In the genomic region with DNA sequence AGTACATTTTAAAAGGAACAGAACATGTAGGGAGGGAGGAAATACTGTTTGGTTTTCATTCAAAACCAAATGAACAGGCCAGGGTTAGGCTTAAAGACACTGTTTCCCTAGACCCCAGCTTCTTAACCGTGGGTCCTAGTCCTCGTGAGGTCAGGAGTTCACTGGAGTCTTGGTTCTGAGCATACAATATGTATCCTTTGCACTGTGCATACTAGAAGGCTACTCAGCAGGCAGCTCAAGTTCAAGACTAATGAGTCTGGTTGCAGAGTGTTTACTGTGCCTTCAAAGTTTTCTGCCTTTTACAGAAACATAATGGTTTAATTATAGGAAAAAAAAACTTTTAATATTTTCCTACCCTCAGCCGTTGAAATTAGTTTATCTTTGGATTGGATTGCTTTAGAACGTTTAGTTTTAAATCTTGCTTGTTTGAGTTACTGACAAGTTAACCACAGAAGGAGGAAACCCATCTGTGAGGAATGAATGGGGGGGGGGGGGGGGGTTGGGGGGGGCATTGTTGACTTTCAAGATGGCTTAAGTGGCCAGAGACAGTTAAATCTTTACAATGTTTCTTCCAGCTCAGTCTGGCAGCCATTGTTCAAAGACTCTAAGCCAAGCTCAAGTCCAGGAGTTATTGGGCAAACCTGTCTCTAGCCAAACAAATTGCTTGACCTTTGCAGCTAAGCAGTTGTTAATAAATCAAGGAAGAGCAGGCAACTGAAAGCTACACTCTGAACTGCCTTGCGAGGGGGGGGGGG, we compare ENCODE assay signal across 13 mouse cellular contexts.
DNase-seq lines count a peak whose midpoint lies in the region; ATAC-seq and TF ChIP-seq lines count a peak whose summit lies in the region.
"Had no signal": no experiment of that assay in that cellular context is flagged by ENCODE, and none has a peak within 500 bp of the region (broad histone marks: within the 10 kb centered on the region; RNA-seq: fewer than 3 reads in every experiment).

No protein-coding gene starts in this region.

- peak; percentile 67 for DNase-seq in kidney, postnatal 0 days (ENCODE audit: low spot score)
- DNase-seq in kidney, postnatal 10 days, result no peak
- DNase-seq in adipocyte (ENCODE audit: low spot score), result peak; percentile 67
- DNase-seq in induced T-regulatory cell, adult 2 months (ENCODE audit: low read depth), result peak; percentile 50
- no peak for DNase-seq in heart, postnatal 36 days
- DNase-seq in heart, postnatal 4 days, result no peak
- DNase-seq: adrenal gland, postnatal 10 days; cerebellum, postnatal 25 days; heart, postnatal 14 days had no signal

- no peaks in the 10 kb centered on the region for H3K36me3 ChIP-seq in kidney, postnatal 0 days (ENCODE audit: insufficient read depth, low read length)
- no peaks in the 10 kb centered on the region for H3K36me3 ChIP-seq in neural tube, embryonic 12.5 days
- H3K36me3 ChIP-seq in forebrain, embryonic 16.5 days (ENCODE audit: control insufficient read depth, insufficient read depth), result no peaks in the 10 kb centered on the region

- intact Hi-C loops in heart, postnatal 36 days (cut with DNase I), result no loop called here

- ATAC-seq in kidney, postnatal 0 days (replicated peaks; ENCODE audit: low FRiP score, low read depth), result peak; percentile 83
- peak; percentile 48 for ATAC-seq in neural tube, embryonic 12.5 days (ENCODE audit: low FRiP score, low read depth)
- ATAC-seq in forebrain, embryonic 16.5 days, result no peak
- ATAC-seq: Patski had no signal

- no peaks in the 10 kb centered on the region for H3K4me1 ChIP-seq in kidney, postnatal 0 days (replicated peaks; ENCODE audit: insufficient read depth, low read length)
- no peaks in the 10 kb centered on the region for H3K4me1 ChIP-seq in neural tube, embryonic 12.5 days
- no peaks in the 10 kb centered on the region for H3K4me1 ChIP-seq in forebrain, embryonic 16.5 days (replicated peaks; ENCODE audit: control insufficient read depth, insufficient read depth, low read length)

- WGBS in kidney, postnatal 0 days, result 14% methylated on average over 5 of the region's 5 CpGs
- 50% methylated on average over 4 of the region's 5 CpGs for WGBS in neural tube, embryonic 12.5 days
- WGBS in forebrain, embryonic 16.5 days, result 73% methylated on average over 4 of the region's 5 CpGs

- H3K27ac ChIP-seq in kidney, postnatal 0 days, result no peak overlapping the region
- no peak overlapping the region for H3K27ac ChIP-seq in neural tube, embryonic 12.5 days
- no peak overlapping the region for H3K27ac ChIP-seq in forebrain, embryonic 16.5 days (ENCODE audit: low read length)
- H3K27ac ChIP-seq: macrophage had no signal

- no peaks in the 10 kb centered on the region for H3K27me3 ChIP-seq in kidney, postnatal 0 days (ENCODE audit: insufficient read depth, low read length)
- no peaks in the 10 kb centered on the region for H3K27me3 ChIP-seq in neural tube, embryonic 12.5 days (replicated peaks)
- H3K27me3 ChIP-seq in forebrain, embryonic 16.5 days (replicated peaks; ENCODE audit: control insufficient read depth, insufficient read depth, low read length), result no peaks in the 10 kb centered on the region
- H3K27me3 ChIP-seq: Patski had no signal

- TF ChIP-seq CTCF in kidney, postnatal 0 days (IDR thresholded peaks at IDR 0.05; ENCODE audit: low read depth), result no peak

- H3K9me3 ChIP-seq in kidney, postnatal 0 days (replicated peaks; ENCODE audit: low read length), result no peaks in the 10 kb centered on the region
- H3K9me3 ChIP-seq in neural tube, embryonic 12.5 days, result no peaks in the 10 kb centered on the region
- H3K9me3 ChIP-seq in forebrain, embryonic 16.5 days (ENCODE audit: control insufficient read depth, low read length), result no peaks in the 10 kb centered on the region

- H3K4me2 ChIP-seq in kidney, postnatal 0 days (ENCODE audit: low read length), result peak overlapping the region; percentile 43
- H3K4me2 ChIP-seq in neural tube, embryonic 12.5 days (replicated peaks), result no peak overlapping the region
- H3K4me2 ChIP-seq in forebrain, embryonic 16.5 days (ENCODE audit: low read length), result no peak overlapping the region

- H3K4me3 ChIP-seq in kidney, postnatal 0 days (replicated peaks; ENCODE audit: low read depth, low read length), result no peak overlapping the region
- H3K4me3 ChIP-seq in neural tube, embryonic 12.5 days, result no peak overlapping the region
- no peak overlapping the region for H3K4me3 ChIP-seq in forebrain, embryonic 16.5 days (replicated peaks; ENCODE audit: low read length)

- H3K9ac ChIP-seq in kidney, postnatal 0 days (ENCODE audit: low read depth, low read length), result no peak overlapping the region
- no peak overlapping the region for H3K9ac ChIP-seq in neural tube, embryonic 12.5 days
- H3K9ac ChIP-seq in forebrain, embryonic 16.5 days (replicated peaks; ENCODE audit: low read depth, low read length), result no peak overlapping the region

Comparison
In these comparisons a context has a peak if more than half of its experiments do, and no peak if none do; other contexts are left out.
1. DNase-seq: peak in kidney, postnatal 0 days (single experiment), adipocyte (single experiment) and induced T-regulatory cell, adult 2 months (single experiment); none in kidney, postnatal 10 days (single experiment), heart, postnatal 36 days (0 of 2) and heart, postnatal 4 days (single experiment).